Mouse (Mus musculus) left cerebral cortex, adult 2 months (tissue): Measurements from ENCODE around the gene Pdzd2. TPM values are rescaled to one million over a fixed set of nuclear protein-coding genes. Genes with fewer than 3 reads are reported as not detected.

Source experiments
- DNase-seq, 2 experiments: peaks; one replicate each; pipeline ENCODE4 v3.0.0; 2021 to 2022; ENCODE audit warnings: low spot score in 2 of 2, mixed read lengths in 1 of 2; ENCODE audit errors: extremely low spot score in 1 of 2
- H3K27ac ChIP-seq: fragments of 200-600 bp; 2 replicates; pipeline ENCODE4 v1.8.1; 2022
- H3K4me3 ChIP-seq: fragments of 200-600 bp; 2 replicates; pipeline ENCODE4 v1.8.1; 2022
- CTCF ChIP-seq: fragments of 200-600 bp; IDR thresholded peaks from 2 replicates; pipeline ENCODE4 v1.8.1; 2022; ENCODE audit warnings: antibody characterized with exemption, mild to moderate bottlenecking, moderate library complexity
- intact Hi-C: fragments of 180-260 bp; cut with DNase I; formaldehyde crosslinking; loops from one replicate; pipeline ENCODE4 v1.15.1; 2025
- total RNA-seq, 2 experiments: library from RNA; stranded (reverse); gene quantifications; 2 replicates each; pipeline ENCODE4 v1.2.3; 2021

Gene Pdzd2
- total RNA-seq, 2 experiments from 2014 or later = 86.1 to 93.1 TPM

GRCm38 (mm10) chr15:12579196-12579595 lies 160.5 kb downstream of the Pdzd2 start:
- intact Hi-C loops = loop anchor here (5.0 kb wide), 2 partner anchors 307 to 382 kb away; no protein-coding TSS in a partner anchor
- no peak overlapping the region for H3K4me3 ChIP-seq
- no peak for TF ChIP-seq CTCF
- no peak overlapping the region for H3K27ac ChIP-seq
- no peak for DNase-seq

- Histone ChIP-seq H3K4me3 (no peak overlapping the region), H3K27ac (no peak overlapping the region)
- DNase-seq = peak; percentile 55 to 73
- intact Hi-C loops = loop anchor here (5.0 kb wide), 2 partner anchors 306 to 381 kb away; no protein-coding TSS in a partner anchor
- peak; percentile 75 for TF ChIP-seq CTCF
Observed at GRCm38 (mm10) chr15:12578276-12578675, 161.4 kb downstream of the Pdzd2 start.

GRCm38 (mm10) chr15:12577715-12578114 lies 162.0 kb downstream of the Pdzd2 start:
- H3K27ac ChIP-seq = no peak overlapping the region
- H3K4me3 ChIP-seq = no peak overlapping the region
- no peak for DNase-seq
- no peak for TF ChIP-seq CTCF
- intact Hi-C loops = loop anchor here (1.0 to 5.0 kb wide), 3 partner anchors 206 to 380 kb away; no protein-coding TSS in a partner anchor

- no peak overlapping the region for H3K4me3 ChIP-seq
- peak; percentile 79 for TF ChIP-seq CTCF
- intact Hi-C loops = loop anchor here (1.0 to 5.0 kb wide), 3 partner anchors 206 to 380 kb away; no protein-coding TSS in a partner anchor
- no peak overlapping the region for H3K27ac ChIP-seq
- DNase-seq = peak; percentile 23 to 33
Observed at GRCm38 (mm10) chr15:12577054-12577696, 162.5 kb downstream of the Pdzd2 start.

- Histone ChIP-seq H3K27ac (no peak overlapping the region), H3K4me3 (no peak overlapping the region)
- intact Hi-C loops = no loop called here
- TF ChIP-seq CTCF = no peak
- no peak for DNase-seq
Observed at GRCm38 (mm10) chr15:12573621-12574020, 166.1 kb downstream of the Pdzd2 start.

GRCm38 (mm10) chr15:12571168-12571567 lies 168.6 kb downstream of the Pdzd2 start:
- H3K4me3 ChIP-seq = no peak overlapping the region
- TF ChIP-seq CTCF = no peak
- intact Hi-C loops = no loop called here
- H3K27ac ChIP-seq = no peak overlapping the region
- DNase-seq = no peak

- intact Hi-C loops = no loop called here
- H3K27ac ChIP-seq = no peak overlapping the region
- DNase-seq = no peak
Observed at GRCm38 (mm10) chr15:12566637-12567440, 172.9 kb downstream of the Pdzd2 start.

GRCm38 (mm10) chr15:12565281-12565680 lies 174.4 kb downstream of the Pdzd2 start:
- no peak overlapping the region for H3K4me3 ChIP-seq
- no peak for TF ChIP-seq CTCF
- DNase-seq = no peak
- intact Hi-C loops = no loop called here
- no peak overlapping the region for H3K27ac ChIP-seq

More at GRCm38 (mm10) chr15:12566637-12567440, 172.9 kb downstream of the Pdzd2 start:
- no peak for TF ChIP-seq CTCF
- no peak overlapping the region for H3K4me3 ChIP-seq

GRCm38 (mm10) chr15:12560505-12560904 lies 179.2 kb downstream of the Pdzd2 start:
- no peak for TF ChIP-seq CTCF
- no peak for DNase-seq
- Histone ChIP-seq H3K4me3 (no peak overlapping the region), H3K27ac (no peak overlapping the region)
- intact Hi-C loops = no loop called here

GRCm38 (mm10) chr15:12557663-12558436 lies 181.9 kb downstream of the Pdzd2 start:
- TF ChIP-seq CTCF = no peak
- H3K4me3 ChIP-seq = no peak overlapping the region
- peak; percentile 36 to 38 for DNase-seq

GRCm38 (mm10) chr15:12553211-12553610 lies 186.5 kb downstream of the Pdzd2 start:
- intact Hi-C loops = loop anchor here (5.0 kb wide), 1 partner anchor 66 kb away; no protein-coding TSS in a partner anchor
- Histone ChIP-seq H3K4me3 (no peak overlapping the region), H3K27ac (no peak overlapping the region)
- no peak for DNase-seq
- no peak for TF ChIP-seq CTCF

More at GRCm38 (mm10) chr15:12557663-12558436, 181.9 kb downstream of the Pdzd2 start:
- H3K27ac ChIP-seq = no peak overlapping the region
- intact Hi-C loops = no loop called here
